Mouse (Mus musculus) midbrain, embryonic 16.5 days (tissue): ENCODE measurements around the gene Smdt1. TPM values are rescaled to one million over a fixed set of nuclear protein-coding genes. Genes with fewer than 3 reads are reported as not detected.

ENCODE experiments used
- ATAC-seq: fragments of 200-750 bp; cut with Nextera tagmentation; 2 replicates; pipeline ENCODE4 v1.8.0; 2017; ENCODE audit warnings: moderate TSS enrichment
- H3K27ac ChIP-seq: fragments of 300-500 bp; sonication (generic); 2 replicates; pipeline ENCODE4 v1.5.1; 2014; ENCODE audit warnings: mild to moderate bottlenecking, low read length, mixed read lengths
- H3K27me3 ChIP-seq: fragments of 300-500 bp; sonication (generic); 2 replicates; pipeline ENCODE4 v1.6.1; 2014; ENCODE audit warnings: low read depth, low read length, mixed read lengths; ENCODE audit not compliant: control insufficient read depth, insufficient read depth
- H3K36me3 ChIP-seq: fragments of 300-500 bp; sonication (generic); 2 replicates; pipeline ENCODE4 v1.6.1; 2014; ENCODE audit warnings: mild to moderate bottlenecking, low read length, moderate library complexity, mixed read lengths; ENCODE audit not compliant: control insufficient read depth, insufficient read depth
- H3K4me1 ChIP-seq: fragments of 300-500 bp; sonication (generic); 2 replicates; pipeline ENCODE4 v1.6.1; 2014; ENCODE audit warnings: mild to moderate bottlenecking, low read length, mixed read lengths; ENCODE audit not compliant: control insufficient read depth, insufficient read depth
- H3K4me2 ChIP-seq: fragments of 300-500 bp; sonication (generic); 2 replicates; pipeline ENCODE4 v1.6.1; 2014; ENCODE audit warnings: mild to moderate bottlenecking, low read length, mixed read lengths
- H3K4me3 ChIP-seq: fragments of 300-500 bp; sonication (generic); 2 replicates; pipeline ENCODE4 v1.5.1; 2014; ENCODE audit warnings: low read depth, mild to moderate bottlenecking, low read length, moderate library complexity, mixed read lengths
- H3K9ac ChIP-seq: fragments of 300-500 bp; sonication (generic); 2 replicates; pipeline ENCODE4 v1.6.1; 2014; ENCODE audit warnings: low read depth, low read length, mixed read lengths
- H3K9me3 ChIP-seq: fragments of 300-500 bp; sonication (generic); replicated peaks from 2 replicates; pipeline ENCODE4 v1.6.1; 2014; ENCODE audit warnings: mild to moderate bottlenecking, low read length, mixed read lengths; ENCODE audit not compliant: control insufficient read depth, poor library complexity, severe bottlenecking
- WGBS: fragments of 180-500 bp; shearing (Covaris S2); extraction: QIAGEN DNeasy Blood & Tissue Kit; methylation state at CpG from one replicate; pipeline ENCODE4 v1.1.7; 2014; 5-methylcytosine and 5-hydroxymethylcytosine counted together
- polyA plus RNA-seq: library from polyadenylated mRNA; unstranded; fragments of >200 nt; fragmentation: Nextera tagmentation; extraction: Ambion mirVana; gene quantifications from 2 replicates; pipeline ENCODE4 v1.2.1, GENCODE M21; 2015

Smdt1 gene
- polyA plus RNA-seq, 1 experiment from 2014 or later, result 320 TPM

- H3K27me3 ChIP-seq, result peaks cover 7% of the 10 kb centered on the region
- peak overlapping the region; percentile 56 for H3K9ac ChIP-seq
- H3K9me3 ChIP-seq, result no peaks in the 10 kb centered on the region
- H3K4me2 ChIP-seq, result peak overlapping the region; percentile 50
- H3K4me1 ChIP-seq, result peaks cover 12% of the 10 kb centered on the region
- H3K27ac ChIP-seq, result no peak overlapping the region
- H3K36me3 ChIP-seq, result no peaks in the 10 kb centered on the region
- peak overlapping the region; percentile 29 for H3K4me3 ChIP-seq
- WGBS, result 5% methylated on average over 39 of the region's 40 CpGs
- ATAC-seq, result no peak
These were observed 2.3 kb downstream of the Smdt1 start for GRCm38 (mm10) chr15:82341036-82341501.

GRCm38 (mm10) chr15:82341675-82342542 lies 3.1 kb downstream of the Smdt1 start:
- Histone ChIP-seq H3K4me1 (peaks cover 16% of the 10 kb centered on the region), H3K36me3 (no peaks in the 10 kb centered on the region), H3K27ac (no peak overlapping the region), H3K9ac (no peak overlapping the region), H3K9me3 (no peaks in the 10 kb centered on the region), H3K27me3 (peaks cover 7% of the 10 kb centered on the region), H3K4me3 (no peak overlapping the region), H3K4me2 (no peak overlapping the region)
- 72% methylated on average over 15 of the region's 15 CpGs for WGBS
- no peak for ATAC-seq

- H3K36me3 ChIP-seq, result no peaks in the 10 kb centered on the region
- no peak overlapping the region for H3K4me2 ChIP-seq
- H3K4me3 ChIP-seq, result no peak overlapping the region
- peaks cover 7% of the 10 kb centered on the region for H3K27me3 ChIP-seq
- peaks cover 20% of the 10 kb centered on the region for H3K4me1 ChIP-seq
- no peak for ATAC-seq
- 76% methylated on average over 5 of the region's 5 CpGs for WGBS
- no peaks in the 10 kb centered on the region for H3K9me3 ChIP-seq
- no peak overlapping the region for H3K9ac ChIP-seq
- H3K27ac ChIP-seq, result no peak overlapping the region
These were observed 3.8 kb downstream of the Smdt1 start for GRCm38 (mm10) chr15:82342543-82342935.

GRCm38 (mm10) chr15:82343368-82344287 lies 4.9 kb downstream of the Smdt1 start:
- peaks cover 12% of the 10 kb centered on the region for H3K4me1 ChIP-seq
- peaks cover 7% of the 10 kb centered on the region for H3K27me3 ChIP-seq
- no peak overlapping the region for H3K27ac ChIP-seq
- H3K9ac ChIP-seq, result no peak overlapping the region
- peaks cover 7% of the 10 kb centered on the region for H3K36me3 ChIP-seq
- H3K9me3 ChIP-seq, result no peaks in the 10 kb centered on the region
- 92% methylated on average over 27 of the region's 27 CpGs for WGBS
- ATAC-seq, result no peak
- H3K4me3 ChIP-seq, result no peak overlapping the region
- H3K4me2 ChIP-seq, result no peak overlapping the region

DNA sequence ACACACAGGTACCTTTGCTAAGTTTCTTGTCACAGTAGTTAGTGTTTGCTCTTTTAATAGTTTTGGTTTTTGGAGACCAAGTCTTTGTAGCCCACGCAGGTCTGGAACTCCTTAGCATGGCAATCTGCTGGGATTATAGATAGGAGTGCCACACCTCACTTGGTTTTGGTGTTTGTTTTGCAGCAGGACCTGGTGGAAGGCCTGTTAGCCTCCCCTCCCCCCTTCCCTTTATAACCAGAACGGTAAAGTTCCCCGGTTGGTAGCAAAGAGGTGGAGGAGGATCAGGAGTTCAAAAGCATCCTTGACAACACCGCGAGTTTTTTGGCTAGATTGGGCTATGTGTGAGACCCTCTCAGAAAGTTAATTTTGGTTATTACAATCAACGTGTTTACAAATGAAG lies 6.2 kb downstream of the Smdt1 start:
- no peak overlapping the region for H3K27ac ChIP-seq
- no peaks in the 10 kb centered on the region for H3K9me3 ChIP-seq
- H3K4me2 ChIP-seq, result no peak overlapping the region
- peaks cover 7% of the 10 kb centered on the region for H3K27me3 ChIP-seq
- no peak overlapping the region for H3K4me3 ChIP-seq
- ATAC-seq, result no peak
- peaks cover 12% of the 10 kb centered on the region for H3K4me1 ChIP-seq
- H3K9ac ChIP-seq, result no peak overlapping the region
- peaks cover 10% of the 10 kb centered on the region for H3K36me3 ChIP-seq
- 90% methylated on average over 6 of the region's 6 CpGs for WGBS

DNA sequence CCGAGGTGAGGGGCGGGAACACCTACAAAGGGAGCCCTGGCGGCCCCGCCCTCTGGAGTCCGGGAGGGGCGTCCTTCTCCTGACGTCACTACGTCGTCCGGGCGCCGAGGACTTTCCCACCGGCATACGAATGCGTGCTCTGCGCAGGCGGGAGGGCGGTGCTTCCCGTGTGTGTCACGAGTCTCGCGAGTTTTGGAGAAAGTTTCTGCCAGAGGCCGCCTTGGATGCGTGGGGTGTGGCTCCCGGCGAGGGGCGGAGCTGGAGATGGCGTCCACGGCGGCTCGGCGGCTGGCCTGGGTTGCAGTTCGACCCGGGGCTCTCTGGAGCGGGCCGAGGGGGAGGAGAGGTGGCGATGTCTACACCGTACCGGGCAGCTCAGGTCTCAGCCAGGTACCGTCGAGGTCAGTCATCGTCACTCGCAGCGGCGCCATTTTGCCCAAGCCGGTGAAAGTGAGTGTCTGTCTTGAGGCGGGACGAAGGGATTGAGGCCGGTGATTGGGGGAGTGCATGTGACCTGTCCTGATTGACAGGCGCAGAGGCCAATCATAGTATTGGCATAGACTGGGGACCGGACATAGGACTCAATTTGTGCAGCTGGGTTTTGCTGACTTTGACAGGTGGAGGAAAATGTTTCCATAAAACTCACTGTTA lies 7.2 kb downstream of the Smdt1 start:
- H3K27ac ChIP-seq, result peak overlapping the region; percentile 87
- H3K9me3 ChIP-seq, result no peaks in the 10 kb centered on the region
- peak overlapping the region; percentile 72 for H3K9ac ChIP-seq
- peak overlapping the region; percentile 53 for H3K4me3 ChIP-seq
- peak; percentile 99 for ATAC-seq
- no peaks in the 10 kb centered on the region; the same call in 1 of the 2 replicates for H3K27me3 ChIP-seq
- peak overlapping the region; percentile 75 for H3K4me2 ChIP-seq
- H3K36me3 ChIP-seq, result peaks cover 10% of the 10 kb centered on the region
- H3K4me1 ChIP-seq, result peaks cover 12% of the 10 kb centered on the region
- WGBS, result under 1% methylated on average over 51 of the region's 51 CpGs

DNA sequence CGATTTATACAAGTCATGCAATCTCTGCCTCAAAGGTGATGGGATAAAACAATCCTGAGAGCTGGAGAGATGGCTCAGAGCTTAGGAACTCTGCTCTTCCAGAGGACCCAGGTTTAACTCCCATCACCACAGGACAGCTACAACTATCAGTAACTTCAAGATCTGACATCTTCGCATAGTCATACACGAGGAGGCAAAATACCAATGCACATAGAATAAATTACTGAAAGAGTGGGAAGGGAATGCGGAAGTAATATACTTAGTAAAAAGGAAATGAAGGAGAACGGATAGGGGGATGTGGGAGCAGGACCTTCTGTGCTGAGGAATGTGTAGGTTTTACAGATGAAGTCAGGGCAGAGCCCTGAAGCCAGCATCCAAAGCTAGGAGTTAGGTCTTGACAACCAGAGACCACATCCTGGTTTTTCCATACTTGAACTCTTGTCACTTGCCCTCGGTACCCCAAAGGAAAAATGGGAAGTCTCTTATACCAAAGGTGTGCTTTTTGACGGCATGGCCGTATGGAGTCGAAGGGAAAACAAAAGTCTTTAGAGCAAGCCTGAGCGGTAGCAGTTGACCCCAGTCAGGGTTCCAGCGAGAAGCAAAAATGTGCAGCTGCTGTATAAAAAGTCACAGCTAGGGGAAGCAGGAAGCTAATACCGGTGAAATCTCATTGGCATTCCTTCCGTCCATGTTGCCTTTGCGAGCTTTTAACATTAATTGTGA lies 8.0 kb downstream of the Smdt1 start:
- Histone ChIP-seq H3K4me3 (peak overlapping the region; percentile 53), H3K9ac (peak overlapping the region; percentile 72), H3K4me2 (peak overlapping the region; percentile 75), H3K9me3 (no peaks in the 10 kb centered on the region), H3K4me1 (peaks cover 10% of the 10 kb centered on the region), H3K27me3 (no peaks in the 10 kb centered on the region; the same call in 1 of the 2 replicates), H3K27ac (peak overlapping the region; percentile 87), H3K36me3 (peaks cover 10% of the 10 kb centered on the region)
- WGBS, result 65% methylated on average over 14 of the region's 14 CpGs
- ATAC-seq, result peak; percentile 0; the same call in 1 of the 2 replicates

- WGBS, result 86% methylated on average over 4 of the region's 4 CpGs
- ATAC-seq, result no peak
- peaks cover 15% of the 10 kb centered on the region for H3K4me1 ChIP-seq
- H3K4me3 ChIP-seq, result peak overlapping the region; percentile 53; the same call in 1 of the 2 replicates
- peak overlapping the region; percentile 75 for H3K4me2 ChIP-seq
- no peaks in the 10 kb centered on the region; the same call in 1 of the 2 replicates for H3K27me3 ChIP-seq
- H3K9ac ChIP-seq, result peak overlapping the region; percentile 27; the same call in 1 of the 2 replicates
- H3K36me3 ChIP-seq, result peaks cover 10% of the 10 kb centered on the region
- no peak overlapping the region; the same call in 1 of the 2 replicates for H3K27ac ChIP-seq
- H3K9me3 ChIP-seq, result no peaks in the 10 kb centered on the region
These were observed 8.5 kb downstream of the Smdt1 start for GRCm38 (mm10) chr15:82347303-82347676.
